Mouse (Mus musculus) small intestine, adult 2 months (tissue): Measurements from ENCODE around the gene Pemt.

ENCODE experiments used
- CTCF ChIP-seq: fragments of 200-500 bp; IDR thresholded peaks from 2 replicates; pipeline ENCODE4 v1.5.1; 2012; ENCODE audit warnings: low read depth, mild to moderate bottlenecking, control low read depth, inconsistent platforms, low read length, moderate library complexity, mixed read lengths; ENCODE audit not compliant: insufficient replicate concordance, insufficient read length; ENCODE audit errors: extremely low read depth
- POLR2A ChIP-seq: fragments of 200-500 bp; IDR thresholded peaks from 2 replicates; pipeline ENCODE4 v1.6.1; 2012; ENCODE audit warnings: low read depth, mild to moderate bottlenecking, control low read depth, inconsistent platforms, low read length, moderate library complexity

DNA sequence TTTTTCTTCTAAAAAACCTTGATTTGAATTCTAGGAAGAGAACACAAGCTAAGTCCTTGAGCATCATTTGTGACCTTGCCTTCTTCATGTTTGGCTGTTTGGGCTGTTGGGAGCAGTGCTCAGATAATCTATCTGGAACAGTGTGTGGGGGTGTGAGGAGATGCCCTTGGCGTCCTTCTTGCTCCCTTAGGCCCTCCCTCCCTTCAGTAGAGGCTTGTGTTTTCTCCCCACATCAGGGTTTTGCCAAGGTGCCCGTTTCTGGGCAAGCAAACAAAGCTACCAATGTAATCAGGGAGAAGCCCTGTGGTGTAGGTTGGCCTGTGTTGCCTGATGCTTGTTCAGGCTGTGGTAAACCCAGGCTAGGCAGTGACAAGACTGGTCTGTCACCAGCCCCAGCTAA, 108.7 kb downstream of the Pemt start:
- TF ChIP-seq CTCF (no peak), POLR2A (no peak)
